Mouse (Mus musculus) hindbrain, postnatal 0 days (tissue): ENCODE data around the gene Pin1rt1. TPM values are rescaled to one million over a fixed set of nuclear protein-coding genes. Genes with fewer than 3 reads are reported as not detected.

Experiments used
- ATAC-seq: fragments of 200-750 bp; cut with Nextera tagmentation; 2 replicates; pipeline ENCODE4 v1.8.0; 2017; ENCODE audit warnings: mild to moderate bottlenecking, moderate TSS enrichment, moderate library complexity
- DNase-seq: peaks from one replicate; pipeline ENCODE4 v3.0.0-alpha.2; 2015; ENCODE audit warnings: low spot score
- H3K27ac ChIP-seq: fragments of 300-500 bp; sonication (generic); 2 replicates; pipeline ENCODE4 v1.5.1; 2014; ENCODE audit warnings: mild to moderate bottlenecking
- H3K27me3 ChIP-seq: fragments of 300-500 bp; sonication (generic); 2 replicates; pipeline ENCODE4 v1.6.1; 2014; ENCODE audit warnings: low read length, mixed read lengths; ENCODE audit not compliant: insufficient read depth
- H3K36me3 ChIP-seq: fragments of 300-500 bp; sonication (generic); 2 replicates; pipeline ENCODE4 v1.6.1; 2014; ENCODE audit warnings: low read length, mixed read lengths; ENCODE audit not compliant: insufficient read depth
- H3K4me1 ChIP-seq: fragments of 300-500 bp; sonication (generic); 2 replicates; pipeline ENCODE4 v1.6.1; 2014; ENCODE audit warnings: antibody characterized with exemption, low read length, mixed read lengths; ENCODE audit not compliant: insufficient read depth
- H3K4me2 ChIP-seq: fragments of 300-500 bp; sonication (generic); 2 replicates; pipeline ENCODE4 v1.6.1; 2014; ENCODE audit warnings: low read depth, mild to moderate bottlenecking, low read length, moderate library complexity, mixed read lengths
- H3K4me3 ChIP-seq: fragments of 300-500 bp; sonication (generic); 2 replicates; pipeline ENCODE4 v1.5.1; 2014; ENCODE audit warnings: low read length
- H3K9ac ChIP-seq: fragments of 300-500 bp; sonication (generic); replicated peaks from 2 replicates; pipeline ENCODE4 v1.6.1; 2014; ENCODE audit warnings: mild to moderate bottlenecking, low read length, moderate library complexity, mixed read lengths
- H3K9me3 ChIP-seq: fragments of 300-500 bp; sonication (generic); 2 replicates; pipeline ENCODE4 v1.6.1; 2016; ENCODE audit warnings: low read length, mixed read lengths
- CTCF ChIP-seq: IDR thresholded peaks from 2 replicates; pipeline ENCODE4 v1.5.1; 2016; ENCODE audit warnings: antibody characterized with exemption, control low read depth, low read depth
- WGBS: fragments of 180-500 bp; shearing (Covaris S2); extraction: QIAGEN DNeasy Blood & Tissue Kit; methylation state at CpG from one replicate; pipeline ENCODE4 v1.1.7; 2014; 5-methylcytosine and 5-hydroxymethylcytosine counted together
- polyA plus RNA-seq: library from polyadenylated mRNA; unstranded; fragments of >200 nt; fragmentation: Nextera tagmentation; extraction: Ambion mirVana; gene quantifications from 2 replicates; pipeline ENCODE4 v1.2.1, GENCODE M21; 2015
- total RNA-seq: library from RNA; depleted of rRNA; stranded (reverse); fragments of >200 nt; gene quantifications from 2 replicates; pipeline ENCODE4 v1.2.3, GENCODE M21; 2014

Gene Pin1rt1
- total and polyA plus RNA-seq, 2 experiments from 2014 or later, result not detected

DNA sequence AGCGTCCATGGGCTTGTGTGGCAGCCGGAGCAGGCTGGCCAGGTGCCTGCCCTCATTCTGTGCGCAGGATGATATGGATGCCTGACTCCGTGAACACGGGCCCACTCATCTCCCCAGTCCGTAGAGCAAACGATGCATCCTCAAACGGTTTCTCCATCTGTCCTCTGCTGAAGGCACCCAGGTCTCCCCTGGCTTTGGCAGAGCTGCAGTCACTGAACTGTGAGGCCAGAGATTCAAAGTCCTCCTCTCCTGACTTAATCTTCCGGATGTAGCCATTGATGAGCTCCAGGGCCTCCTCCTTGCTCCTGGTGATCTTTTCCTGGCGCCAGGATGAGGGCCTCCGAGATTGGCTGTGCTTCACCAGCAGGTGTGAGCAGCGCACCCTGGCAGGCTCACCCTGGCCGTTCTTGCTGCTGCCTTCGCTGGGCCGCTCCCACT lies 1.9 kb downstream of the Pin1rt1 start:
- Histone ChIP-seq H3K4me2 (0 out of 2 replicates have a peak overlapping the region, but pooled peaks have one; percentile 7), H3K4me1 (0 out of 2 replicates have a peak, but pooled peaks cover 5% of the 10 kb centered on the region), H3K9ac (no peak overlapping the region), H3K9me3 (no peaks in the 10 kb centered on the region), H3K27ac (no peak overlapping the region), H3K36me3 (no peaks in the 10 kb centered on the region), H3K27me3 (no peaks in the 10 kb centered on the region), H3K4me3 (no peak overlapping the region)
- WGBS, result 43% methylated on average over 15 of the region's 15 CpGs
- ATAC-seq, result no peak
- TF ChIP-seq CTCF, result no peak
- DNase-seq, result no peak

DNA sequence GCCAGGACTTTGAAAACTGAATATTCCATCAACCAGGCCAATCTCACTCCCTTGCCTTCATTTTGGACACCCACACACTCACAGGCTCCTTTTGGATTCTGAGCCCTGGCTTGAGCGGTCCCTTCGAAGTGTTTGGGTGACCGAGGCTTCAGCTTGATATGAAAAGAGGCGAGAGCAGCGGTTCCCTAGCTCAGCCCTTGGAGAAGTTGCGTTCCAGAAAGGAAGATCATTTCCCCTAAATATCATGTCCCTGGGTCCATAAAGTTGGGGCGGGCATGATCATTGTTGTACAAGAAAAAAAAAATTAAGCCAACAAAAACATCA lies 3.7 kb downstream of the Pin1rt1 start:
- H3K9me3 ChIP-seq, result no peaks in the 10 kb centered on the region
- H3K27me3 ChIP-seq, result no peaks in the 10 kb centered on the region
- H3K9ac ChIP-seq, result peak overlapping the region; percentile 78
- WGBS, result 1% methylated on average over 7 of the region's 7 CpGs
- ATAC-seq (no peak), DNase-seq (no peak)
- peak overlapping the region; percentile 59 for H3K4me2 ChIP-seq
- peak overlapping the region; percentile 86 for H3K27ac ChIP-seq
- TF ChIP-seq CTCF, result no peak
- H3K4me1 ChIP-seq, result 0 out of 2 replicates have a peak, but pooled peaks cover 5% of the 10 kb centered on the region
- no peaks in the 10 kb centered on the region for H3K36me3 ChIP-seq
- H3K4me3 ChIP-seq, result peak overlapping the region; percentile 85

DNA sequence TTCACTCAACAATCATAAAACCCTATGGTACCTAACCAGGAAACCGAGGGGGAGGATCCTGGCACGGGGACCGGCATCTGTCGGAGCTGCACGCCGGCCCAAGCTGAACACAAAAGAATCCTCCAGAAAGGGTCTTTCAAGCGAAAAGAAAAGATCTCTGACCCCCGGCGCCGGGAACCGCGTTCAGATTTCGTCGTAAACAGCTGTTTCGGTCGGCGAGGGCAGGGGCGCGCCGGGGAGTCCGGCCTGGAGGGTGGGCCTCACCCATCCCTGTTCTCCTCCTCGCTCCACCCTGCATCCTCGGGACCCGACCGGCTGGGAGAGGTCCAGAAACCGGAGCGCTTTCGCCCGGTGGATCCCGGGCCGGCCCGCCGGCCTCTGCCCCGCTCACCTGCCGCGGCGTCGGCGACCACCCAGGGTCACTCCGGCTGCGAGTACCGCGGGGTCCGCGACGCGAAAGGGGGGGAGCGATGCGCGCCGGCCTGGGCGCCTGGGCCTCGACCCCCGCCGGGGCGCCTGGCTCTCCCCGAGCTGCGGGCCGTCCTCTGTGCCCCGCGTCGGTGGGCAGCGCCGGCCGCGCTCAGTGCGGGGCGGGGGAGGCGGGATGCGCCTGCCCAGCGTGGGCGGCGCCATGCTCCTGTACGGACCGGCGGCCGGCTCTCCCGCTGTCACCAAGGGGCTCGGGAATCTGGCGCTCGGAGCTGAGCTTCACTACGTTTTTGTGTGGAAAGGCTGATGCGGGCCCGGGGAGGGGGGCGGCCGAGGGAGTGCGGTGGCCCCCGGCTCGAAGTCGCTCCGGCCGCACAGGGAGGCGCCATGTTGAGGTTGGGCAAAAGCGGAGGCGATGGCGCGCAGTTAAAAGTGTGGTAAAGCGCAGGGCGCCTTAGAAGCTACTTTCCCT lies 4.3 kb downstream of the Pin1rt1 start, which contains the start of gene Tcp11l1:
Tcp11l1 (minus strand) TSS at position 585 of the 901 bp plus-strand sequence.
- Histone ChIP-seq H3K36me3 (no peaks in the 10 kb centered on the region), H3K27me3 (no peaks in the 10 kb centered on the region), H3K9ac (peak within 1 kb of the TSS; percentile 78), H3K27ac (peak within 1 kb of the TSS; percentile 86), H3K4me2 (peak within 1 kb of the TSS; percentile 59), H3K9me3 (no peaks in the 10 kb centered on the region), H3K4me3 (peak within 1 kb of the TSS; percentile 85), H3K4me1 (0 out of 2 replicates have a peak, but pooled peaks cover 5% of the 10 kb centered on the region)
- DNase-seq (peak; percentile 85), ATAC-seq (peak; percentile 95)
- WGBS, result 3% methylated on average over 72 of the region's 99 CpGs
- no peak for TF ChIP-seq CTCF

GRCm38 (mm10) chr2:104710670-104711370 lies 5.4 kb downstream of the Pin1rt1 start:
- Histone ChIP-seq H3K27me3 (no peaks in the 10 kb centered on the region), H3K9ac (0 out of 2 replicates have a peak overlapping the region, but pooled peaks have one; percentile 78), H3K36me3 (no peaks in the 10 kb centered on the region), H3K27ac (peak overlapping the region; percentile 86; the same call in 1 of the 2 replicates), H3K4me3 (peak overlapping the region; percentile 85), H3K9me3 (no peaks in the 10 kb centered on the region), H3K4me1 (0 out of 2 replicates have a peak, but pooled peaks cover 5% of the 10 kb centered on the region), H3K4me2 (peak overlapping the region; percentile 59)
- no peak for TF ChIP-seq CTCF
- no peak for ATAC-seq
- WGBS, result 14% methylated on average over 6 of the region's 6 CpGs
- DNase-seq, result no peak

- H3K36me3 ChIP-seq, result peaks cover 9% of the 10 kb centered on the region; the same call in 1 of the 2 replicates
- no peak overlapping the region for H3K9ac ChIP-seq
- no peak overlapping the region for H3K4me2 ChIP-seq
- TF ChIP-seq CTCF, result no peak
- DNase-seq, result no peak
- H3K4me3 ChIP-seq, result no peak overlapping the region
- H3K27ac ChIP-seq, result no peak overlapping the region
- WGBS, result 49% methylated on average over 6 of the region's 6 CpGs
- H3K4me1 ChIP-seq, result 0 out of 2 replicates have a peak, but pooled peaks cover 5% of the 10 kb centered on the region
- H3K27me3 ChIP-seq, result no peaks in the 10 kb centered on the region
- no peaks in the 10 kb centered on the region for H3K9me3 ChIP-seq
- no peak for ATAC-seq
These were observed 6.3 kb downstream of the Pin1rt1 start for GRCm38 (mm10) chr2:104709786-104710337.

- TF ChIP-seq CTCF, result no peak
- DNase-seq, result no peak
- WGBS, result 88% methylated on average over 3 of the region's 3 CpGs
- no peaks in the 10 kb centered on the region for H3K27me3 ChIP-seq
- H3K9ac ChIP-seq, result no peak overlapping the region
- H3K36me3 ChIP-seq, result peaks cover 9% of the 10 kb centered on the region; the same call in 1 of the 2 replicates
- no peaks in the 10 kb centered on the region for H3K4me1 ChIP-seq
- H3K27ac ChIP-seq, result no peak overlapping the region
- no peaks in the 10 kb centered on the region for H3K9me3 ChIP-seq
- no peak overlapping the region for H3K4me2 ChIP-seq
- ATAC-seq, result no peak
- no peak overlapping the region for H3K4me3 ChIP-seq
These were observed 11.8 kb downstream of the Pin1rt1 start for GRCm38 (mm10) chr2:104704355-104704754.
